Mouse (Mus musculus): ENCODE measurements around the gene Tcf20. TPM values are rescaled to one million over a fixed set of nuclear protein-coding genes. Genes with fewer than 3 reads are reported as not detected.

Tcf20 gene
- polyA plus RNA-seq, 1 experiment = 48.7 TPM

GRCm38 (mm10) chr15:82995239-82995638, 7.6 kb upstream of the Tcf20 start:
- Histone ChIP-seq H3K27me3 (ENCODE audit: control insufficient read depth, insufficient read depth, low read length) (no peaks in the 10 kb centered on the region), H3K4me1 (replicated peaks; ENCODE audit: control insufficient read depth, insufficient read depth, low read length) (peaks cover 25% of the 10 kb centered on the region), H3K36me3 (ENCODE audit: control insufficient read depth, insufficient read depth, low read length) (no peaks in the 10 kb centered on the region), H3K27ac (ENCODE audit: control insufficient read depth, insufficient read depth, low read length) (no peak overlapping the region), H3K4me3 (ENCODE audit: control insufficient read depth, insufficient read depth, low read length) (no peak overlapping the region)
- WGBS = 91% methylated on average over 7 of the region's 7 CpGs
- TF ChIP-seq POLR2A (IDR thresholded peaks at IDR 0.05; ENCODE audit: control insufficient read depth, extremely low read depth, insufficient read depth, low read length, poor library complexity) (no peak), CTCF (IDR thresholded peaks at IDR 0.05; ENCODE audit: borderline replicate concordance, control insufficient read depth, extremely low read depth, insufficient read depth, low read length, poor library complexity) (no peak)
- no peak for DNase-seq

GRCm38 (mm10) chr15:82992911-82993310, 5.2 kb upstream of the Tcf20 start:
- Histone ChIP-seq H3K27me3 (ENCODE audit: control insufficient read depth, insufficient read depth, low read length) (no peaks in the 10 kb centered on the region), H3K36me3 (ENCODE audit: control insufficient read depth, insufficient read depth, low read length) (no peaks in the 10 kb centered on the region), H3K4me1 (replicated peaks; ENCODE audit: control insufficient read depth, insufficient read depth, low read length) (peaks cover 23% of the 10 kb centered on the region), H3K27ac (ENCODE audit: control insufficient read depth, insufficient read depth, low read length) (peak overlapping the region; percentile 53), H3K4me3 (ENCODE audit: control insufficient read depth, insufficient read depth, low read length) (no peak overlapping the region)
- no peak for TF ChIP-seq CTCF (IDR thresholded peaks at IDR 0.05; ENCODE audit: borderline replicate concordance, control insufficient read depth, extremely low read depth, insufficient read depth, low read length, poor library complexity)
- TF ChIP-seq POLR2A (IDR thresholded peaks at IDR 0.05; ENCODE audit: control insufficient read depth, extremely low read depth, insufficient read depth, low read length, poor library complexity) = no peak
- 44% methylated on average over 9 of the region's 9 CpGs for WGBS
- DNase-seq = peak; percentile 79

- H3K27ac ChIP-seq (ENCODE audit: control insufficient read depth, insufficient read depth, low read length) = peak overlapping the region; percentile 53
- no peaks in the 10 kb centered on the region for H3K27me3 ChIP-seq (ENCODE audit: control insufficient read depth, insufficient read depth, low read length)
- WGBS = 93% methylated on average over 13 of the region's 13 CpGs
- DNase-seq = no peak
- H3K4me1 ChIP-seq (replicated peaks; ENCODE audit: control insufficient read depth, insufficient read depth, low read length) = peaks cover 23% of the 10 kb centered on the region
- no peak overlapping the region for H3K4me3 ChIP-seq (ENCODE audit: control insufficient read depth, insufficient read depth, low read length)
- no peaks in the 10 kb centered on the region for H3K36me3 ChIP-seq (ENCODE audit: control insufficient read depth, insufficient read depth, low read length)
- TF ChIP-seq CTCF (IDR thresholded peaks at IDR 0.05; ENCODE audit: borderline replicate concordance, control insufficient read depth, extremely low read depth, insufficient read depth, low read length, poor library complexity) (0 out of 2 replicates have a peak, but pooled peaks have one; percentile 31), POLR2A (IDR thresholded peaks at IDR 0.05; ENCODE audit: control insufficient read depth, extremely low read depth, insufficient read depth, low read length, poor library complexity) (no peak)
Measured at GRCm38 (mm10) chr15:82992079-82992783, 4.6 kb upstream of the Tcf20 start.

GRCm38 (mm10) chr15:82989190-82989704, 1.6 kb upstream of the Tcf20 start:
- Histone ChIP-seq H3K27me3 (ENCODE audit: control insufficient read depth, insufficient read depth, low read length) (no peaks in the 10 kb centered on the region; the same call in 1 of the 2 replicates), H3K27ac (ENCODE audit: control insufficient read depth, insufficient read depth, low read length) (no peak overlapping the region), H3K4me1 (replicated peaks; ENCODE audit: control insufficient read depth, insufficient read depth, low read length) (peaks cover 36% of the 10 kb centered on the region), H3K36me3 (ENCODE audit: control insufficient read depth, insufficient read depth, low read length) (no peaks in the 10 kb centered on the region), H3K4me3 (ENCODE audit: control insufficient read depth, insufficient read depth, low read length) (no peak overlapping the region)
- 90% methylated on average over 6 of the region's 6 CpGs for WGBS
- DNase-seq = no peak
- no peak for TF ChIP-seq CTCF (IDR thresholded peaks at IDR 0.05; ENCODE audit: borderline replicate concordance, control insufficient read depth, extremely low read depth, insufficient read depth, low read length, poor library complexity)
- no peak for TF ChIP-seq POLR2A (IDR thresholded peaks at IDR 0.05; ENCODE audit: control insufficient read depth, extremely low read depth, insufficient read depth, low read length, poor library complexity)

GRCm38 (mm10) chr15:82987014-82987731, 499 bp downstream of the Tcf20 start:
- H3K27ac ChIP-seq (ENCODE audit: control insufficient read depth, insufficient read depth, low read length) = peak overlapping the region; percentile 7; the same call in 1 of the 2 replicates
- H3K4me1 ChIP-seq (replicated peaks; ENCODE audit: control insufficient read depth, insufficient read depth, low read length) = peaks cover 24% of the 10 kb centered on the region
- no peak for DNase-seq
- WGBS = 4% methylated on average over 38 of the region's 38 CpGs
- peak overlapping the region; percentile 62 for H3K4me3 ChIP-seq (ENCODE audit: control insufficient read depth, insufficient read depth, low read length)
- H3K27me3 ChIP-seq (ENCODE audit: control insufficient read depth, insufficient read depth, low read length) = no peaks in the 10 kb centered on the region; the same call in 1 of the 2 replicates
- no peak for TF ChIP-seq CTCF (IDR thresholded peaks at IDR 0.05; ENCODE audit: borderline replicate concordance, control insufficient read depth, extremely low read depth, insufficient read depth, low read length, poor library complexity)
- H3K36me3 ChIP-seq (ENCODE audit: control insufficient read depth, insufficient read depth, low read length) = no peaks in the 10 kb centered on the region

GRCm38 (mm10) chr15:82984574-82984973, 3.1 kb downstream of the Tcf20 start:
- DNase-seq = no peak
- TF ChIP-seq POLR2A (IDR thresholded peaks at IDR 0.05; ENCODE audit: control insufficient read depth, extremely low read depth, insufficient read depth, low read length, poor library complexity) (no peak), CTCF (IDR thresholded peaks at IDR 0.05; ENCODE audit: borderline replicate concordance, control insufficient read depth, extremely low read depth, insufficient read depth, low read length, poor library complexity) (no peak)
- Histone ChIP-seq H3K27ac (ENCODE audit: control insufficient read depth, insufficient read depth, low read length) (no peak overlapping the region), H3K36me3 (ENCODE audit: control insufficient read depth, insufficient read depth, low read length) (no peaks in the 10 kb centered on the region), H3K27me3 (ENCODE audit: control insufficient read depth, insufficient read depth, low read length) (no peaks in the 10 kb centered on the region; the same call in 1 of the 2 replicates), H3K4me1 (replicated peaks; ENCODE audit: control insufficient read depth, insufficient read depth, low read length) (peaks cover 30% of the 10 kb centered on the region), H3K4me3 (ENCODE audit: control insufficient read depth, insufficient read depth, low read length) (no peak overlapping the region)
- WGBS = 90% methylated on average over 7 of the region's 7 CpGs
